Mouse (Mus musculus) liver, adult 2 months (tissue): ENCODE measurements around the gene Tmem109. TPM values are rescaled to one million over a fixed set of nuclear protein-coding genes. Genes with fewer than 3 reads are reported as not detected.
A peak's percentile ranks its signal among the peaks of the same experiment; 100 is the strongest.

Experiments
- DNase-seq: peaks from one replicate; pipeline ENCODE4 v3.0.0-alpha.2; 2011; ENCODE audit warnings: low read depth, low spot score; ENCODE audit errors: extremely low read depth
- H3K27ac ChIP-seq: fragments of 200-500 bp; replicated peaks from 2 replicates; pipeline ENCODE4 v1.5.1; 2012; ENCODE audit warnings: low read depth, mild to moderate bottlenecking, control low read depth, inconsistent platforms, low read length; ENCODE audit not compliant: insufficient read depth
- H3K27me3 ChIP-seq: fragments of 200-500 bp; 2 replicates; pipeline ENCODE4 v1.6.1; 2012; ENCODE audit warnings: mild to moderate bottlenecking, moderate library complexity, low read length, inconsistent platforms; ENCODE audit not compliant: control insufficient read depth, insufficient read depth
- H3K36me3 ChIP-seq: fragments of 200-500 bp; 2 replicates; pipeline ENCODE4 v1.6.1; 2012; ENCODE audit warnings: low read length, inconsistent platforms; ENCODE audit not compliant: control insufficient read depth, insufficient read depth
- H3K4me1 ChIP-seq: fragments of 200-500 bp; 2 replicates; pipeline ENCODE4 v1.6.1; 2011; ENCODE audit warnings: low read length; ENCODE audit not compliant: control insufficient read depth, insufficient read depth
- H3K4me3 ChIP-seq: fragments of 200-500 bp; 2 replicates; pipeline ENCODE4 v1.5.1; 2011; ENCODE audit warnings: low read depth, mild to moderate bottlenecking, control low read depth, low read length, moderate library complexity; ENCODE audit not compliant: insufficient read depth
- H3K79me2 ChIP-seq: fragments of 200-500 bp; 2 replicates; pipeline ENCODE4 v1.6.1; 2012; ENCODE audit warnings: inconsistent platforms, mild to moderate bottlenecking, low read length, moderate library complexity; ENCODE audit not compliant: control insufficient read depth, insufficient read depth
- H3K9ac ChIP-seq: fragments of 200-500 bp; 2 replicates; pipeline ENCODE4 v1.6.1; 2012; ENCODE audit warnings: low read depth, mild to moderate bottlenecking, control low read depth, inconsistent platforms, low read length
- CTCF ChIP-seq: fragments of 200-500 bp; IDR thresholded peaks from 2 replicates; pipeline ENCODE4 v1.5.1; 2011; ENCODE audit warnings: low read depth, low read length, control low read depth
- POLR2A ChIP-seq: fragments of 200-500 bp; IDR thresholded peaks from 2 replicates; pipeline ENCODE4 v1.6.1; 2011; ENCODE audit warnings: low read length, control low read depth; ENCODE audit not compliant: insufficient read depth; ENCODE audit errors: extremely low read depth
- WGBS: fragments of 180-500 bp; shearing (Covaris S2); methylation state at CpG from one replicate; pipeline ENCODE4 v1.1.7; 2018; 5-methylcytosine and 5-hydroxymethylcytosine counted together
- polyA plus RNA-seq: library from polyadenylated mRNA; depleted of rRNA; stranded (reverse); fragments of >200 nt; gene quantifications from 2 replicates; pipeline ENCODE4 v1.2.3, GENCODE M21; 2012
- total RNA-seq: library from RNA; depleted of rRNA; stranded (reverse); fragments of >200 nt; gene quantifications from 2 replicates; pipeline ENCODE4 v1.2.3, GENCODE M21; 2014

Gene Tmem109
- total and polyA plus RNA-seq, 2 experiments, result 7.1 to 35.2 TPM

- H3K27me3 ChIP-seq, result no peaks in the 10 kb centered on the region
- 45% methylated on average over 24 of the region's 24 CpGs for whole genome bisulfite sequencing
- TF ChIP-seq POLR2A (no peak), CTCF (no peak)
- no peaks in the 10 kb centered on the region for H3K36me3 ChIP-seq
- peak overlapping the region; percentile 72 for H3K9ac ChIP-seq
- no peaks in the 10 kb centered on the region; the same call in 1 of the 2 replicates for H3K4me1 ChIP-seq
- peak overlapping the region; percentile 58 for H3K27ac ChIP-seq
- H3K4me3 ChIP-seq, result peak overlapping the region; percentile 64
- peaks cover 3% of the 10 kb centered on the region; the same call in 1 of the 2 replicates for H3K79me2 ChIP-seq
- DNase-seq, result no peak
Observed at GRCm38 (mm10) chr19:10842914-10843313, 38.9 kb downstream of the Tmem109 start.

- H3K4me3 ChIP-seq, result peak overlapping the region; percentile 64; the same call in 1 of the 2 replicates
- H3K9ac ChIP-seq, result peak overlapping the region; percentile 55
- H3K79me2 ChIP-seq, result peaks cover 3% of the 10 kb centered on the region; the same call in 1 of the 2 replicates
- WGBS, result 65% methylated on average over 16 of the region's 16 CpGs
- no peaks in the 10 kb centered on the region for H3K4me1 ChIP-seq
- no peaks in the 10 kb centered on the region for H3K36me3 ChIP-seq
- TF ChIP-seq CTCF, result no peak
- TF ChIP-seq POLR2A, result no peak
- peak; percentile 58 for DNase-seq
- H3K27ac ChIP-seq, result peak overlapping the region; percentile 64
- H3K27me3 ChIP-seq, result no peaks in the 10 kb centered on the region
Observed at GRCm38 (mm10) chr19:10841721-10842626, 39.8 kb downstream of the Tmem109 start.

- Histone ChIP-seq H3K27ac (no peak within 1 kb of the TSS), H3K36me3 (no peaks in the 10 kb centered on the region), H3K9ac (no peak within 1 kb of the TSS), H3K27me3 (no peaks in the 10 kb centered on the region), H3K4me3 (no peak within 1 kb of the TSS), H3K4me1 (no peaks in the 10 kb centered on the region), H3K79me2 (peaks cover 3% of the 10 kb centered on the region; the same call in 1 of the 2 replicates)
- 84% methylated on average over 15 of the region's 15 CpGs for WGBS
- no peak for DNase-seq
- TF ChIP-seq POLR2A (no peak), CTCF (no peak)
Observed at GRCm38 (mm10) chr19:10839010-10839892, 42.5 kb downstream of the Tmem109 start, which contains the start of gene Slc15a3. Gene Slc15a3 (plus strand): TSS chr19:10839727.

GRCm38 (mm10) chr19:10835671-10836070, 46.1 kb downstream of the Tmem109 start:
- no peak for DNase-seq
- Histone ChIP-seq H3K27me3 (no peaks in the 10 kb centered on the region), H3K36me3 (no peaks in the 10 kb centered on the region), H3K4me3 (no peak overlapping the region), H3K4me1 (no peaks in the 10 kb centered on the region), H3K27ac (no peak overlapping the region), H3K9ac (no peak overlapping the region), H3K79me2 (no peaks in the 10 kb centered on the region)
- 76% methylated on average over 3 of the region's 3 CpGs for whole genome bisulfite sequencing
- TF ChIP-seq CTCF (no peak), POLR2A (no peak)

- TF ChIP-seq POLR2A (no peak), CTCF (no peak)
- H3K79me2 ChIP-seq, result no peaks in the 10 kb centered on the region
- DNase-seq, result no peak
- H3K4me1 ChIP-seq, result no peaks in the 10 kb centered on the region
- H3K27ac ChIP-seq, result no peak overlapping the region
- H3K27me3 ChIP-seq, result no peaks in the 10 kb centered on the region
- no peaks in the 10 kb centered on the region for H3K36me3 ChIP-seq
- H3K4me3 ChIP-seq, result no peak overlapping the region
- no peak overlapping the region for H3K9ac ChIP-seq
- WGBS, result 81% methylated on average over 3 of the region's 3 CpGs
Observed at GRCm38 (mm10) chr19:10833611-10834010, 48.2 kb downstream of the Tmem109 start.
